Mouse (Mus musculus): ENCODE measurements around the gene Mrpl54. TPM values are rescaled to one million over a fixed set of nuclear protein-coding genes. Genes with fewer than 3 reads are reported as not detected.

The Mrpl54 gene
- total and polyA plus RNA-seq, 2 experiments from 2014 or later = 162 to 164 TPM

DNA sequence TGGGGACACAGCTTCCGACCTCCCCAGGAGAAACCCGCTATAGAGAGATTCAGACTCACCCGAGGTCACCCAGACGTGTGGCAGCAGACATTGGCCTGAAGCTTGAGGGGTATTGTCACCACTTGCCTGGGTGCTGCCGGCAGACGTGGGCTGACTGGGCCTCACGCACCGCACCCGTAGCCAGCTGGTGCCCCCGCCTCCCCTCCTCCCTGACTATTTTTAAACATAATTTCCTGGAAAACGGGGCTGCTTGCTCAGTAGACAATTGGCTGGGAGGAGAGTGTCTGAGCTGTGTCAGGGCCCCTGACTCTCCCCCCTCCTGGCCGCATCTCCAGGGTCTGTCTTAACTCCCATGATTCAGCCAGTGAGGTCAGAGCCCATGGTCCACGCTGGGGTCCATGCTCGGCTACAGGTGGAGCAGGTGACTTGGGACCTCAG is 36.1 kb upstream of the Mrpl54 start:
- DNase-seq (ENCODE audit: low spot score) (no peak), ATAC-seq (ENCODE audit: low FRiP score) (no peak)
- 0 out of 2 replicates have a peak overlapping the region, but pooled peaks have one; percentile 13 for H3K9ac ChIP-seq (replicated peaks; ENCODE audit: low read length, poor library complexity, severe bottlenecking)
- H3K36me3 ChIP-seq (ENCODE audit: insufficient read depth, low read length) = peaks cover 18% of the 10 kb centered on the region
- no peak overlapping the region for H3K27ac ChIP-seq (ENCODE audit: low read depth, low read length)
- no peaks in the 10 kb centered on the region for H3K4me1 ChIP-seq (ENCODE audit: insufficient read depth, low read length)
- H3K9me3 ChIP-seq (ENCODE audit: low read length) = no peaks in the 10 kb centered on the region
- H3K4me2 ChIP-seq (ENCODE audit: low read depth, low read length, poor library complexity, severe bottlenecking) = no peak overlapping the region
- H3K4me3 ChIP-seq (ENCODE audit: low read depth, low read length) = no peak overlapping the region
- H3K27me3 ChIP-seq (ENCODE audit: insufficient read depth, low read length) = no peaks in the 10 kb centered on the region
- WGBS = 77% methylated on average over 14 of the region's 14 CpGs
- TF ChIP-seq CTCF (IDR thresholded peaks at IDR 0.05) = no peak

- Histone ChIP-seq H3K9ac (replicated peaks; ENCODE audit: low read length, poor library complexity, severe bottlenecking) (0 out of 2 replicates have a peak overlapping the region, but pooled peaks have one; percentile 13), H3K4me2 (ENCODE audit: low read depth, low read length, poor library complexity, severe bottlenecking) (no peak overlapping the region), H3K27ac (ENCODE audit: low read depth, low read length) (no peak overlapping the region)
Observed at GRCm38 (mm10) chr10:81302288-81302687, 35.6 kb upstream of the Mrpl54 start.

GRCm38 (mm10) chr10:81301321-81301720 is 34.6 kb upstream of the Mrpl54 start:
- WGBS = 87% methylated on average over 9 of the region's 9 CpGs

More at GRCm38 (mm10) chr10:81302288-81302687, 35.6 kb upstream of the Mrpl54 start:
- no peak for ATAC-seq (ENCODE audit: low FRiP score)
- no peaks in the 10 kb centered on the region for H3K4me1 ChIP-seq (ENCODE audit: insufficient read depth, low read length)
- WGBS = 65% methylated on average over 4 of the region's 4 CpGs
- peaks cover 13% of the 10 kb centered on the region for H3K36me3 ChIP-seq (ENCODE audit: insufficient read depth, low read length)
- no peak overlapping the region for H3K4me3 ChIP-seq (ENCODE audit: low read depth, low read length)
- H3K9me3 ChIP-seq (ENCODE audit: low read length) = no peaks in the 10 kb centered on the region
- no peaks in the 10 kb centered on the region for H3K27me3 ChIP-seq (ENCODE audit: insufficient read depth, low read length)
- TF ChIP-seq CTCF (IDR thresholded peaks at IDR 0.05) = no peak
- DNase-seq (ENCODE audit: low spot score) = no peak

DNA sequence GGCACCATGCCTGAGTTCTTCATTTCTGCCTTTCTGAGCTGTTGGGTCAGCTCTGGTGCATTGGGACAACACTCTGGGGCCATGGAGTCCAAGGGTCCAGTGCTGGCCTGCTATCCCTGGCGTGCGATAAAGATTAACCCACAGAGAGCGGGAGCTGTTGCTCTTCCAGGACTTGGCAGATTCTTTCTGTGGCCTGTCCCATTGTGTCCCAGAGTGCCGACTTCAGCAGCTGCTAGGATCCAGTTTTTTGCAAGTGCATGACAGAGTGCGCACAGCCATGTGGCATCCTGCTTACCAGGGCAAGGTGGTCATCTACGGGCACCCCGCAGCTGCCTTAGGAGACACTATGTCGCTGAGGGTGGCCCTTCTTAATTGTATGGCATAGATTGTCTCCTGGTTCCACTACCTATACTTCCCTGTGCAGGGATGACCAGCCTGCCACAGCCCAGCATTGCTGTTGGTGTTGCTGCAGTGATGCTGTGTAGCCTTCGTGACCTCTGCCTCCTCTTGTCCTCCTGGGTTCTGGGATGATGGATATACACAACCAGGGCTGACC is 33.7 kb upstream of the Mrpl54 start:
- no peak for TF ChIP-seq CTCF (IDR thresholded peaks at IDR 0.05)
- Histone ChIP-seq H3K9ac (replicated peaks; ENCODE audit: low read length, poor library complexity, severe bottlenecking) (no peak overlapping the region), H3K4me3 (ENCODE audit: low read depth, low read length) (no peak overlapping the region), H3K4me1 (ENCODE audit: insufficient read depth, low read length) (no peaks in the 10 kb centered on the region), H3K27ac (ENCODE audit: low read depth, low read length) (no peak overlapping the region), H3K36me3 (ENCODE audit: insufficient read depth, low read length) (no peaks in the 10 kb centered on the region), H3K4me2 (ENCODE audit: low read depth, low read length, poor library complexity, severe bottlenecking) (no peak overlapping the region), H3K9me3 (ENCODE audit: low read length) (no peaks in the 10 kb centered on the region), H3K27me3 (ENCODE audit: insufficient read depth, low read length) (no peaks in the 10 kb centered on the region)
- 84% methylated on average over 9 of the region's 9 CpGs for WGBS
- no peak for ATAC-seq (ENCODE audit: low FRiP score)
- DNase-seq (ENCODE audit: low spot score) = no peak

More at GRCm38 (mm10) chr10:81301321-81301720, 34.6 kb upstream of the Mrpl54 start:
- H3K4me1 ChIP-seq (ENCODE audit: insufficient read depth, low read length) = no peaks in the 10 kb centered on the region
- ATAC-seq (ENCODE audit: low FRiP score) = no peak
- no peaks in the 10 kb centered on the region for H3K9me3 ChIP-seq (ENCODE audit: low read length)
- no peaks in the 10 kb centered on the region for H3K27me3 ChIP-seq (ENCODE audit: insufficient read depth, low read length)
- H3K36me3 ChIP-seq (ENCODE audit: insufficient read depth, low read length) = peaks cover 3% of the 10 kb centered on the region; the same call in 1 of the 2 replicates
- H3K4me3 ChIP-seq (ENCODE audit: low read depth, low read length) = no peak overlapping the region
- H3K9ac ChIP-seq (replicated peaks; ENCODE audit: low read length, poor library complexity, severe bottlenecking) = no peak overlapping the region
- H3K27ac ChIP-seq (ENCODE audit: low read depth, low read length) = no peak overlapping the region
- H3K4me2 ChIP-seq (ENCODE audit: low read depth, low read length, poor library complexity, severe bottlenecking) = no peak overlapping the region
- no peak for TF ChIP-seq CTCF (IDR thresholded peaks at IDR 0.05)
- no peak for DNase-seq (ENCODE audit: low spot score)

GRCm38 (mm10) chr10:81299585-81300351 is 33.0 kb upstream of the Mrpl54 start:
- H3K4me1 ChIP-seq (ENCODE audit: insufficient read depth, low read length) = peaks cover 5% of the 10 kb centered on the region; the same call in 1 of the 2 replicates
- no peaks in the 10 kb centered on the region for H3K27me3 ChIP-seq (ENCODE audit: insufficient read depth, low read length)
- H3K9me3 ChIP-seq (ENCODE audit: low read length) = no peaks in the 10 kb centered on the region
- H3K36me3 ChIP-seq (ENCODE audit: insufficient read depth, low read length) = no peaks in the 10 kb centered on the region
- H3K27ac ChIP-seq (ENCODE audit: low read depth, low read length) = no peak overlapping the region
- DNase-seq (ENCODE audit: low spot score) (no peak), ATAC-seq (ENCODE audit: low FRiP score) (no peak)
- H3K4me2 ChIP-seq (ENCODE audit: low read depth, low read length, poor library complexity, severe bottlenecking) = no peak overlapping the region
- 92% methylated on average over 14 of the region's 14 CpGs for WGBS
- no peak overlapping the region for H3K9ac ChIP-seq (replicated peaks; ENCODE audit: low read length, poor library complexity, severe bottlenecking)
- TF ChIP-seq CTCF (IDR thresholded peaks at IDR 0.05) = no peak
- no peak overlapping the region for H3K4me3 ChIP-seq (ENCODE audit: low read depth, low read length)

All from midbrain, postnatal 0 days (tissue).